Comparison of ENCODE assay signal across 21 mouse cellular contexts in the genomic region with DNA sequence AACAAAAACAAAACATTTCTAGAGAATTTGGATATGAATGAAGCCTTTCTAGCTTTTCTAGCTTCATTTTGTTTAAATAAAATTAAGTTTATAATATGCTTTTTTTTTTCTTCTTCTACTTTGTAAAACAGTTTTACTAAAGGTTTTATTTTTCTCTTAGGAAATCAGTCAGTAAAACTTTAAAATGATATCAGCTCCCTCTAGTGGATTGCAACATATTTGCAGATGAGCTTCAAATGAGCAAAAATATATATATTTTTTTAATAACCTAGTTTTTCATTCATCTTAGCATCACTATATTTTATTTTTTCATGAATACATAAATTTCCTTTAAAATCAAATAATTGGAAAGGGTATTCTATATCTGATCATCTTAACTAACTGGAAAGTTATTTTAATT.
A peak's percentile ranks its signal among the peaks of the same experiment; 100 is the strongest.
DNase-seq lines count a peak whose midpoint lies in the region; ATAC-seq and TF ChIP-seq lines count a peak whose summit lies in the region.
"Had no signal": no experiment of that assay in that cellular context is flagged by ENCODE, and none has a peak within 500 bp of the region (broad histone marks: within the 10 kb centered on the region; RNA-seq: fewer than 3 reads in every experiment).

No protein-coding gene starts in this region.

- H3K9me3 ChIP-seq in forebrain, postnatal 0 days (ENCODE audit: low read length) = no peaks in the 10 kb centered on the region
- H3K9me3 ChIP-seq in forebrain, embryonic 16.5 days (ENCODE audit: control insufficient read depth, low read length) = no peaks in the 10 kb centered on the region
- H3K9me3 ChIP-seq in liver, postnatal 0 days (ENCODE audit: low read length) = no peaks in the 10 kb centered on the region
- H3K9me3 ChIP-seq in kidney, embryonic 15.5 days (replicated peaks) = no peaks in the 10 kb centered on the region
- H3K9me3 ChIP-seq: forebrain, embryonic 13.5 days; G1E; hindbrain, embryonic 15.5 days; limb, embryonic 15.5 days had no signal

- H3K4me1 ChIP-seq in forebrain, postnatal 0 days (ENCODE audit: insufficient read depth) = no peaks in the 10 kb centered on the region
- H3K4me1 ChIP-seq in forebrain, embryonic 16.5 days (replicated peaks; ENCODE audit: control insufficient read depth, insufficient read depth, low read length) = no peaks in the 10 kb centered on the region
- no peaks in the 10 kb centered on the region for H3K4me1 ChIP-seq in liver, postnatal 0 days (ENCODE audit: insufficient read depth)
- no peaks in the 10 kb centered on the region for H3K4me1 ChIP-seq in kidney, embryonic 15.5 days
- H3K4me1 ChIP-seq: forebrain, embryonic 13.5 days; hindbrain, embryonic 15.5 days; limb, embryonic 15.5 days had no signal

- peak; percentile 26; the same call in 1 of the 2 replicates for TF ChIP-seq CTCF in forebrain, postnatal 0 days (IDR thresholded peaks at IDR 0.05; ENCODE audit: low read depth)
- 0 out of 2 replicates have a peak, but pooled peaks have one; percentile 10 for TF ChIP-seq CTCF in liver, postnatal 0 days (IDR thresholded peaks at IDR 0.05; ENCODE audit: low read depth)

- H3K4me3 ChIP-seq in forebrain, postnatal 0 days (ENCODE audit: low read depth, low read length) = no peak overlapping the region
- H3K4me3 ChIP-seq in forebrain, embryonic 16.5 days (replicated peaks; ENCODE audit: low read length) = no peak overlapping the region
- H3K4me3 ChIP-seq in liver, postnatal 0 days (ENCODE audit: low read depth, low read length) = no peak overlapping the region
- no peak overlapping the region for H3K4me3 ChIP-seq in kidney, embryonic 15.5 days (replicated peaks)
- H3K4me3 ChIP-seq: forebrain, embryonic 13.5 days; hindbrain, embryonic 15.5 days; limb, embryonic 15.5 days had no signal

- TF ChIP-seq EP300 in liver, postnatal 0 days (IDR thresholded peaks at IDR 0.05; ENCODE audit: low read depth) = no peak

- H3K4me2 ChIP-seq in forebrain, postnatal 0 days (ENCODE audit: low read depth) = no peak overlapping the region
- H3K4me2 ChIP-seq in forebrain, embryonic 16.5 days (ENCODE audit: low read length) = no peak overlapping the region
- H3K4me2 ChIP-seq in liver, postnatal 0 days (ENCODE audit: low read depth, low read length) = no peak overlapping the region
- no peak overlapping the region for H3K4me2 ChIP-seq in kidney, embryonic 15.5 days
- H3K4me2 ChIP-seq: forebrain, embryonic 13.5 days; hindbrain, embryonic 15.5 days; limb, embryonic 15.5 days had no signal

- DNase-seq in forebrain, postnatal 0 days = peak; percentile 13
- DNase-seq in liver, postnatal 0 days = no peak
- no peak for DNase-seq in liver
- DNase-seq in A20 (ENCODE audit: low read depth, low spot score) = peak; percentile 7
- DNase-seq in adipocyte (ENCODE audit: low spot score) = peak; percentile 2
- no peak for DNase-seq in right cerebral cortex, postnatal 14 days
- DNase-seq: adrenal gland, postnatal 10 days; cerebellum, adult 2 months; heart, adult 18-20 months; kidney, adult 11 months; kidney, postnatal 25 days; lung, adult 18-20 months; right cerebral cortex, postnatal 25 days; thymus, postnatal 14 days had no signal

- no peak overlapping the region for H3K27ac ChIP-seq in forebrain, postnatal 0 days (ENCODE audit: low read depth, low read length)
- no peak overlapping the region for H3K27ac ChIP-seq in forebrain, embryonic 16.5 days (ENCODE audit: low read length)
- no peak overlapping the region for H3K27ac ChIP-seq in liver, postnatal 0 days (ENCODE audit: low read depth)
- H3K27ac ChIP-seq in kidney, embryonic 15.5 days = no peak overlapping the region
- H3K27ac ChIP-seq: forebrain, embryonic 13.5 days; hindbrain, embryonic 15.5 days; limb, embryonic 15.5 days had no signal

- H3K9ac ChIP-seq in forebrain, postnatal 0 days = no peak overlapping the region
- no peak overlapping the region for H3K9ac ChIP-seq in forebrain, embryonic 16.5 days (replicated peaks; ENCODE audit: low read depth, low read length)
- H3K9ac ChIP-seq in liver, postnatal 0 days (replicated peaks) = no peak overlapping the region
- no peak overlapping the region for H3K9ac ChIP-seq in kidney, embryonic 15.5 days
- H3K9ac ChIP-seq: forebrain, embryonic 13.5 days; hindbrain, embryonic 15.5 days; limb, embryonic 15.5 days had no signal

- H3K27me3 ChIP-seq in forebrain, postnatal 0 days (ENCODE audit: insufficient read depth, low read length) = no peaks in the 10 kb centered on the region
- H3K27me3 ChIP-seq in forebrain, embryonic 16.5 days (replicated peaks; ENCODE audit: control insufficient read depth, insufficient read depth, low read length) = no peaks in the 10 kb centered on the region
- H3K27me3 ChIP-seq in liver, postnatal 0 days (ENCODE audit: insufficient read depth, low read length) = no peaks in the 10 kb centered on the region
- no peaks in the 10 kb centered on the region for H3K27me3 ChIP-seq in kidney, embryonic 15.5 days
- H3K27me3 ChIP-seq: forebrain, embryonic 13.5 days; hindbrain, embryonic 15.5 days; limb, embryonic 15.5 days had no signal

- no peaks in the 10 kb centered on the region for H3K36me3 ChIP-seq in forebrain, postnatal 0 days (ENCODE audit: insufficient read depth)
- H3K36me3 ChIP-seq in forebrain, embryonic 16.5 days (ENCODE audit: control insufficient read depth, insufficient read depth) = no peaks in the 10 kb centered on the region
- no peaks in the 10 kb centered on the region for H3K36me3 ChIP-seq in liver, postnatal 0 days (replicated peaks; ENCODE audit: insufficient read depth, low read length)
- no peaks in the 10 kb centered on the region for H3K36me3 ChIP-seq in kidney, embryonic 15.5 days
- H3K36me3 ChIP-seq: G1E; hindbrain, embryonic 15.5 days; limb, embryonic 15.5 days had no signal

- no peak for ATAC-seq in forebrain, postnatal 0 days
- no peak for ATAC-seq in forebrain, embryonic 16.5 days
- ATAC-seq in liver, postnatal 0 days = no peak
- ATAC-seq in kidney, embryonic 15.5 days (replicated peaks; ENCODE audit: low FRiP score) = no peak
- ATAC-seq: forebrain, embryonic 13.5 days; midbrain, embryonic 16.5 days had no signal

Comparison
In these comparisons a context has a peak if more than half of its experiments do, and no peak if none do; other contexts are left out.
1. DNase-seq: peak in forebrain, postnatal 0 days (single experiment), A20 (single experiment) and adipocyte (single experiment); none in liver, postnatal 0 days (single experiment), liver (single experiment) and right cerebral cortex, postnatal 14 days (single experiment).